Mouse (Mus musculus) MEL (cell line): ENCODE measurements around the gene Tarbp2.

Experiments
- CTCF ChIP-seq, 3 experiments: IDR thresholded peaks in 2 of 3; conservative IDR thresholded peaks in 1 of 3; 2 replicates each; pipeline ENCODE4 v1.5.1; 2011 to 2012; ENCODE audit warnings: low read length in 3 of 3, low read depth in 2 of 3, mild to moderate bottlenecking in 2 of 3, improper control_type of control experiment in 1 of 3, inconsistent platforms in 1 of 3, mixed read lengths in 1 of 3, moderate library complexity in 1 of 3; ENCODE audit not compliant: control insufficient read depth in 1 of 3, insufficient read depth in 1 of 3, poor library complexity in 1 of 3, severe bottlenecking in 1 of 3
- MYC ChIP-seq: IDR thresholded peaks from 2 replicates; pipeline ENCODE4 v1.6.1; 2011; ENCODE audit warnings: low read depth, mild to moderate bottlenecking, low read length, improper control_type of control experiment, moderate library complexity
- POLR2A ChIP-seq, 2 experiments: IDR thresholded peaks; 2 replicates each; pipeline ENCODE4 v1.6.1; 2011 to 2012; ENCODE audit warnings: low read length in 2 of 2, mild to moderate bottlenecking in 2 of 2, control low read depth in 1 of 2, improper control_type of control experiment in 1 of 2, low read depth in 1 of 2, moderate library complexity in 1 of 2; ENCODE audit not compliant: control insufficient read depth in 1 of 2, insufficient read depth in 1 of 2, poor library complexity in 1 of 2
- TAL1 ChIP-seq: IDR thresholded peaks from 2 replicates; pipeline ENCODE4 v1.6.1; 2012; ENCODE audit warnings: mild to moderate bottlenecking, inconsistent platforms, low read length, moderate library complexity, mixed read lengths

DNA sequence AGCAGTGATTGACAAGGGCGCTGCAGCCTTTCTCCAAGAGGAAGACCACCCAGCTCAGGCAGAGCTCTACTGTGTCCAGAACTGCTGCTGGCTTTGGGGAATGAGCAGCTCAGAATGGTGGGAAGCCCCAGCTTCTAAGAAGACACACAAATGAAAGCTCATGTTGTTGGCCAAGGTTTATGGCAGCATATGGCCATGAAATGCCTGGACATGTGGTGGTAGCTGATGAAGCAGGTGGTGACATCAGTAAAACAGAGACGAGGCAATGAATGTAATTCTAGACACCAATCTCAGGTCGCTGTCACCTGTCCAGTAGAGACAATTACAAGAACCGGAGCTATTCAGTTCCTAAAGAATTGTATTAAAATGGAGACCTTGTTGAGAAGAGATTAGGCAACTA is 26.8 kb downstream of the Tarbp2 start:
- TF ChIP-seq CTCF (IDR thresholded peaks at IDR 0.05 in 2 of 3, conservative IDR thresholded peaks at IDR 0.05 in 1 of 3; ENCODE audit: control insufficient read depth in 1 of 3, insufficient read depth in 1 of 3, low read depth in 2 of 3, low read length in 3 of 3, poor library complexity in 1 of 3, severe bottlenecking in 1 of 3), result no peak
- TF ChIP-seq POLR2A (IDR thresholded peaks at IDR 0.05; ENCODE audit: control insufficient read depth in 1 of 2, insufficient read depth in 1 of 2, low read depth in 1 of 2, low read length in 2 of 2, poor library complexity in 1 of 2), result no peak
- TF ChIP-seq MYC, result no peak
- no peak for TF ChIP-seq TAL1
